Mouse (Mus musculus) neural tube, embryonic 15.5 days (tissue): Measurements from ENCODE around the gene Synrg. TPM values are rescaled to one million over a fixed set of nuclear protein-coding genes. Genes with fewer than 3 reads are reported as not detected.

Experiments
- ATAC-seq: fragments of 200-750 bp; cut with Nextera tagmentation; 2 replicates; pipeline ENCODE4 v1.8.0; 2017; ENCODE audit warnings: mild to moderate bottlenecking, moderate TSS enrichment, moderate library complexity; ENCODE audit not compliant: low FRiP score
- H3K27ac ChIP-seq: fragments of 300-500 bp; sonication (generic); replicated peaks from 2 replicates; pipeline ENCODE4 v1.5.1; 2015; ENCODE audit warnings: mild to moderate bottlenecking, inconsistent platforms
- H3K27me3 ChIP-seq: fragments of 300-500 bp; sonication (generic); replicated peaks from 2 replicates; pipeline ENCODE4 v1.6.1; 2015; ENCODE audit warnings: inconsistent platforms
- H3K36me3 ChIP-seq: fragments of 300-500 bp; sonication (generic); 2 replicates; pipeline ENCODE4 v1.6.1; 2015; ENCODE audit warnings: inconsistent platforms
- H3K4me1 ChIP-seq: fragments of 300-500 bp; sonication (generic); 2 replicates; pipeline ENCODE4 v1.6.1; 2015; ENCODE audit warnings: inconsistent platforms
- H3K4me2 ChIP-seq: fragments of 300-500 bp; sonication (generic); 2 replicates; pipeline ENCODE4 v1.6.1; 2015; ENCODE audit warnings: inconsistent platforms, mild to moderate bottlenecking, moderate library complexity
- H3K4me3 ChIP-seq: fragments of 300-500 bp; sonication (generic); replicated peaks from 2 replicates; pipeline ENCODE4 v1.5.1; 2015; ENCODE audit warnings: mild to moderate bottlenecking, inconsistent platforms
- H3K9ac ChIP-seq: fragments of 300-500 bp; sonication (generic); replicated peaks from 2 replicates; pipeline ENCODE4 v1.6.1; 2015; ENCODE audit warnings: mild to moderate bottlenecking, inconsistent platforms
- H3K9me3 ChIP-seq: fragments of 300-500 bp; sonication (generic); replicated peaks from 2 replicates; pipeline ENCODE4 v1.6.1; 2016; ENCODE audit warnings: inconsistent platforms
- WGBS: fragments of 180-500 bp; shearing (Covaris S2); methylation state at CpG from one replicate; pipeline ENCODE4 v1.1.7; 2015; ENCODE audit warnings: mixed read lengths; 5-methylcytosine and 5-hydroxymethylcytosine counted together
- polyA plus RNA-seq: library from polyadenylated mRNA; unstranded; fragments of >200 nt; fragmentation: Nextera tagmentation; extraction: Ambion mirVana; gene quantifications from 2 replicates; pipeline ENCODE4 v1.2.1, GENCODE M21; 2015

Gene Synrg
- polyA plus RNA-seq, 1 experiment from 2014 or later: 18.3 TPM

GRCm38 (mm10) chr11:84053055-84053454, 88.8 kb downstream of the Synrg start:
- H3K4me3 ChIP-seq: no peak overlapping the region
- no peaks in the 10 kb centered on the region for H3K27me3 ChIP-seq
- WGBS: 85% methylated on average over 7 of the region's 7 CpGs
- no peak overlapping the region for H3K9ac ChIP-seq
- no peak overlapping the region for H3K27ac ChIP-seq
- H3K9me3 ChIP-seq: 0 out of 2 replicates have a peak, but pooled peaks cover 5% of the 10 kb centered on the region
- no peak for ATAC-seq
- peaks cover 14% of the 10 kb centered on the region for H3K4me1 ChIP-seq
- no peak overlapping the region for H3K4me2 ChIP-seq
- no peaks in the 10 kb centered on the region for H3K36me3 ChIP-seq

GRCm38 (mm10) chr11:84053524-84054163, 89.4 kb downstream of the Synrg start:
- Histone ChIP-seq H3K4me3 (no peak overlapping the region), H3K27me3 (no peaks in the 10 kb centered on the region), H3K9me3 (0 out of 2 replicates have a peak, but pooled peaks cover 5% of the 10 kb centered on the region), H3K4me1 (0 out of 2 replicates have a peak, but pooled peaks cover 8% of the 10 kb centered on the region), H3K4me2 (no peak overlapping the region), H3K9ac (no peak overlapping the region), H3K36me3 (no peaks in the 10 kb centered on the region), H3K27ac (peak overlapping the region; percentile 2; the same call in 1 of the 2 replicates)
- no peak for ATAC-seq
- 40% methylated on average over 10 of the region's 10 CpGs for WGBS

- H3K9ac ChIP-seq: no peak overlapping the region
- no peaks in the 10 kb centered on the region for H3K27me3 ChIP-seq
- H3K27ac ChIP-seq: no peak overlapping the region
- no peaks in the 10 kb centered on the region for H3K36me3 ChIP-seq
- no peak overlapping the region for H3K4me2 ChIP-seq
- 0 out of 2 replicates have a peak, but pooled peaks cover 6% of the 10 kb centered on the region for H3K4me1 ChIP-seq
- ATAC-seq: no peak
- 0 out of 2 replicates have a peak, but pooled peaks cover 5% of the 10 kb centered on the region for H3K9me3 ChIP-seq
- 96% methylated on average over 2 of the region's 2 CpGs for WGBS
- no peak overlapping the region for H3K4me3 ChIP-seq
These were observed 93.2 kb downstream of the Synrg start for GRCm38 (mm10) chr11:84057418-84057817.

GRCm38 (mm10) chr11:84059784-84060183, 95.6 kb downstream of the Synrg start:
- Histone ChIP-seq H3K36me3 (no peaks in the 10 kb centered on the region), H3K9me3 (0 out of 2 replicates have a peak, but pooled peaks cover 5% of the 10 kb centered on the region), H3K4me3 (no peak overlapping the region), H3K27me3 (no peaks in the 10 kb centered on the region), H3K4me2 (no peak overlapping the region), H3K27ac (no peak overlapping the region), H3K4me1 (no peaks in the 10 kb centered on the region), H3K9ac (no peak overlapping the region)
- no peak for ATAC-seq
- WGBS: 96% methylated on average over 2 of the region's 2 CpGs

GRCm38 (mm10) chr11:84060635-84061034, 96.4 kb downstream of the Synrg start:
- no peak for ATAC-seq
- no peak overlapping the region for H3K27ac ChIP-seq
- H3K27me3 ChIP-seq: 0 out of 2 replicates have a peak, but pooled peaks cover 3% of the 10 kb centered on the region
- H3K4me2 ChIP-seq: no peak overlapping the region
- H3K9ac ChIP-seq: no peak overlapping the region
- H3K36me3 ChIP-seq: no peaks in the 10 kb centered on the region
- H3K4me1 ChIP-seq: peaks cover under 1% of the 10 kb centered on the region; the same call in 1 of the 2 replicates
- no peak overlapping the region for H3K4me3 ChIP-seq
- 0 out of 2 replicates have a peak, but pooled peaks cover 4% of the 10 kb centered on the region for H3K9me3 ChIP-seq
- 72% methylated on average over 6 of the region's 6 CpGs for WGBS

GRCm38 (mm10) chr11:84061881-84062280, 97.7 kb downstream of the Synrg start:
- H3K4me2 ChIP-seq: no peak overlapping the region
- H3K27me3 ChIP-seq: peaks cover 8% of the 10 kb centered on the region; the same call in 1 of the 2 replicates
- H3K27ac ChIP-seq: no peak overlapping the region
- H3K36me3 ChIP-seq: no peaks in the 10 kb centered on the region
- ATAC-seq: no peak
- H3K9me3 ChIP-seq: no peaks in the 10 kb centered on the region
- no peak overlapping the region for H3K9ac ChIP-seq
- 95% methylated on average over 2 of the region's 2 CpGs for WGBS
- H3K4me3 ChIP-seq: no peak overlapping the region
- H3K4me1 ChIP-seq: peaks cover 10% of the 10 kb centered on the region

GRCm38 (mm10) chr11:84062805-84063204, 98.6 kb downstream of the Synrg start:
- Histone ChIP-seq H3K9me3 (no peaks in the 10 kb centered on the region), H3K4me3 (no peak overlapping the region), H3K27me3 (peaks cover 13% of the 10 kb centered on the region), H3K36me3 (no peaks in the 10 kb centered on the region), H3K4me2 (no peak overlapping the region), H3K27ac (no peak overlapping the region), H3K9ac (no peak overlapping the region), H3K4me1 (peaks cover 19% of the 10 kb centered on the region)
- WGBS: 81% methylated on average over 2 of the region's 2 CpGs
- no peak for ATAC-seq

- WGBS: 91% methylated on average over 3 of the region's 3 CpGs
- H3K4me3 ChIP-seq: no peak overlapping the region
- no peak overlapping the region for H3K9ac ChIP-seq
- H3K9me3 ChIP-seq: no peaks in the 10 kb centered on the region
- H3K27me3 ChIP-seq: peaks cover 15% of the 10 kb centered on the region
- peaks cover 23% of the 10 kb centered on the region for H3K4me1 ChIP-seq
- H3K27ac ChIP-seq: no peak overlapping the region
- no peak for ATAC-seq
- H3K36me3 ChIP-seq: no peaks in the 10 kb centered on the region
- H3K4me2 ChIP-seq: no peak overlapping the region
These were observed 99.5 kb downstream of the Synrg start for GRCm38 (mm10) chr11:84063631-84064209.

GRCm38 (mm10) chr11:84066071-84066481, 101.8 kb downstream of the Synrg start:
- H3K27ac ChIP-seq: no peak overlapping the region
- H3K9me3 ChIP-seq: no peaks in the 10 kb centered on the region
- 3% methylated on average over 11 of the region's 11 CpGs for WGBS
- peaks cover 27% of the 10 kb centered on the region for H3K4me1 ChIP-seq
- no peak for ATAC-seq
- H3K36me3 ChIP-seq: no peaks in the 10 kb centered on the region
- H3K4me2 ChIP-seq: peak overlapping the region; percentile 32
- no peak overlapping the region for H3K9ac ChIP-seq
- no peak overlapping the region for H3K4me3 ChIP-seq
- peaks cover 25% of the 10 kb centered on the region for H3K27me3 ChIP-seq

- peak overlapping the region; percentile 69 for H3K4me3 ChIP-seq
- no peaks in the 10 kb centered on the region for H3K36me3 ChIP-seq
- WGBS: 4% methylated on average over 18 of the region's 18 CpGs
- peaks cover 25% of the 10 kb centered on the region for H3K27me3 ChIP-seq
- ATAC-seq: no peak
- H3K9me3 ChIP-seq: no peaks in the 10 kb centered on the region
- no peak overlapping the region for H3K27ac ChIP-seq
- H3K9ac ChIP-seq: no peak overlapping the region
- H3K4me2 ChIP-seq: peak overlapping the region; percentile 96
- peaks cover 27% of the 10 kb centered on the region for H3K4me1 ChIP-seq
These were observed 102.9 kb downstream of the Synrg start for GRCm38 (mm10) chr11:84066927-84067645.

GRCm38 (mm10) chr11:84067720-84068190, 103.5 kb downstream of the Synrg start:
- 0 out of 2 replicates have a peak, but pooled peaks have one; percentile 35 for ATAC-seq

More at GRCm38 (mm10) chr11:84067720-84068190, 103.5 kb downstream of the Synrg start:
- Histone ChIP-seq H3K36me3 (no peaks in the 10 kb centered on the region), H3K27ac (no peak overlapping the region; the same call in 1 of the 2 replicates), H3K4me1 (peaks cover 27% of the 10 kb centered on the region), H3K4me3 (peak overlapping the region; percentile 69), H3K9me3 (no peaks in the 10 kb centered on the region), H3K9ac (peak overlapping the region; percentile 60), H3K4me2 (peak overlapping the region; percentile 96), H3K27me3 (peaks cover 25% of the 10 kb centered on the region)
- 2% methylated on average over 21 of the region's 21 CpGs for WGBS
